Mouse (Mus musculus) olfactory bulb, adult 2 months (tissue): Measurements from ENCODE around the gene Lpar3.

Experiments used
- CTCF ChIP-seq: fragments of 200-500 bp; IDR thresholded peaks from 2 replicates; pipeline ENCODE4 v1.5.1; 2012; ENCODE audit warnings: low read depth, mild to moderate bottlenecking, low read length, moderate library complexity; ENCODE audit not compliant: insufficient read depth
- POLR2A ChIP-seq: fragments of 200-500 bp; IDR thresholded peaks from 2 replicates; pipeline ENCODE4 v1.6.1; 2012; ENCODE audit warnings: mild to moderate bottlenecking, low read depth, low read length, moderate library complexity; ENCODE audit not compliant: insufficient read depth

DNA sequence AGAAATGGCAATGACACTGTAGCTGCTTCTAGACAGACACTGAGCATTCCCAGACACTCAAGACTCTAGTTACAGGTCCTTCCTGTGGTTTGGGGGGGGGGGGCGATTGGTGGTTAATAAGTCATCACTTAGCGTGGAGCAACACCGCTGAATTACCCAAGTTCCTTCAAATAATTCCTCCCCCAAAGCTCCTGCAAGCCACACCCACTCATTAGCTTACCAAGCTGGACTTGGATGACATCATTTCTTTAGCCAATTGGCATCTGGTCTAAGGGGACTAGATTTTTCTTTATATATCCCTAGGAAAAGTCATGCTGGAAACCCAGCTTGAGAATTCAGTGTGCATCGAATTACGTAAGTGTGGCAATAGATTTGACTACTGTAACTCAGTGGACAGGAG is 82.4 kb downstream of the Lpar3 start:
- no peak for TF ChIP-seq CTCF
- TF ChIP-seq POLR2A: no peak
